Mouse (Mus musculus): ENCODE data around the gene Pkhd1. TPM values are rescaled to one million over a fixed set of nuclear protein-coding genes. Genes with fewer than 3 reads are reported as not detected.
"Not testable (repeated sequence)": the region's sequence is repeated elsewhere in the genome, so short reads cannot be mapped to it uniquely, and the experiment has no call there.

Pkhd1 gene
- polyA plus RNA-seq, 1 experiment, result not detected

GRCm38 (mm10) chr1:20477561-20478265 lies 140.2 kb downstream of the Pkhd1 start:
- TF ChIP-seq CTCF (IDR thresholded peaks at IDR 0.05; ENCODE audit: control insufficient read depth, insufficient read depth, low read length), result no peak
- TF ChIP-seq POLR2A (IDR thresholded peaks at IDR 0.05; ENCODE audit: borderline replicate concordance, control insufficient read depth, low read depth, low read length), result no peak
- Histone ChIP-seq H3K27ac (ENCODE audit: control insufficient read depth, insufficient read depth, low read depth, low read length, poor library complexity) (no peak overlapping the region), H3K4me1 (ENCODE audit: control insufficient read depth, insufficient read depth, low read length) (no peaks in the 10 kb centered on the region), H3K4me3 (replicated peaks; ENCODE audit: control insufficient read depth, low read depth, low read length) (no peak overlapping the region)
- WGBS, result 14% methylated on average over 25 of the region's 25 CpGs

- H3K4me1 ChIP-seq (ENCODE audit: control insufficient read depth, insufficient read depth, low read length), result no peaks in the 10 kb centered on the region
- no peak overlapping the region for H3K4me3 ChIP-seq (replicated peaks; ENCODE audit: control insufficient read depth, low read depth, low read length)
- no peak overlapping the region for H3K27ac ChIP-seq (ENCODE audit: control insufficient read depth, insufficient read depth, low read depth, low read length, poor library complexity)
- TF ChIP-seq CTCF (IDR thresholded peaks at IDR 0.05; ENCODE audit: control insufficient read depth, insufficient read depth, low read length) (no peak), POLR2A (IDR thresholded peaks at IDR 0.05; ENCODE audit: borderline replicate concordance, control insufficient read depth, low read depth, low read length) (no peak)
- 77% methylated on average over 11 of the region's 11 CpGs for WGBS
Observed at GRCm38 (mm10) chr1:20470770-20471169, 147.1 kb downstream of the Pkhd1 start.

- Histone ChIP-seq H3K27ac (ENCODE audit: control insufficient read depth, insufficient read depth, low read depth, low read length, poor library complexity) (no peak overlapping the region), H3K4me3 (replicated peaks; ENCODE audit: control insufficient read depth, low read depth, low read length) (no peak overlapping the region), H3K4me1 (ENCODE audit: control insufficient read depth, insufficient read depth, low read length) (no peaks in the 10 kb centered on the region)
- TF ChIP-seq POLR2A (IDR thresholded peaks at IDR 0.05; ENCODE audit: borderline replicate concordance, control insufficient read depth, low read depth, low read length), result no peak
- TF ChIP-seq CTCF (IDR thresholded peaks at IDR 0.05; ENCODE audit: control insufficient read depth, insufficient read depth, low read length), result no peak
- 76% methylated on average over 6 of the region's 6 CpGs for WGBS
Observed at GRCm38 (mm10) chr1:20470317-20470716, 147.5 kb downstream of the Pkhd1 start.

GRCm38 (mm10) chr1:20466481-20466880 lies 151.4 kb downstream of the Pkhd1 start:
- TF ChIP-seq POLR2A (IDR thresholded peaks at IDR 0.05; ENCODE audit: borderline replicate concordance, control insufficient read depth, low read depth, low read length), result no peak
- no peak for TF ChIP-seq CTCF (IDR thresholded peaks at IDR 0.05; ENCODE audit: control insufficient read depth, insufficient read depth, low read length)
- 36% methylated on average over 4 of the region's 4 CpGs for WGBS
- H3K4me1 ChIP-seq (ENCODE audit: control insufficient read depth, insufficient read depth, low read length), result no peaks in the 10 kb centered on the region
- H3K27ac ChIP-seq (ENCODE audit: control insufficient read depth, insufficient read depth, low read depth, low read length, poor library complexity), result no peak overlapping the region
- no peak overlapping the region for H3K4me3 ChIP-seq (replicated peaks; ENCODE audit: control insufficient read depth, low read depth, low read length)

GRCm38 (mm10) chr1:20454621-20455020 lies 163.2 kb downstream of the Pkhd1 start:
- WGBS, result 43% methylated on average over 1 of the region's 1 CpGs
- no peaks in the 10 kb centered on the region for H3K4me1 ChIP-seq (ENCODE audit: control insufficient read depth, insufficient read depth, low read length)
- no peak overlapping the region for H3K4me3 ChIP-seq (replicated peaks; ENCODE audit: control insufficient read depth, low read depth, low read length)
- H3K27ac ChIP-seq (ENCODE audit: control insufficient read depth, insufficient read depth, low read depth, low read length, poor library complexity), result no peak overlapping the region
- TF ChIP-seq CTCF (IDR thresholded peaks at IDR 0.05; ENCODE audit: control insufficient read depth, insufficient read depth, low read length) (no peak), POLR2A (IDR thresholded peaks at IDR 0.05; ENCODE audit: borderline replicate concordance, control insufficient read depth, low read depth, low read length) (no peak)

- Histone ChIP-seq H3K4me3 (replicated peaks; ENCODE audit: control insufficient read depth, low read depth, low read length) (no peak overlapping the region), H3K4me1 (ENCODE audit: control insufficient read depth, insufficient read depth, low read length) (no peaks in the 10 kb centered on the region), H3K27ac (ENCODE audit: control insufficient read depth, insufficient read depth, low read depth, low read length, poor library complexity) (no peak overlapping the region)
- TF ChIP-seq CTCF (IDR thresholded peaks at IDR 0.05; ENCODE audit: control insufficient read depth, insufficient read depth, low read length) (no peak), POLR2A (IDR thresholded peaks at IDR 0.05; ENCODE audit: borderline replicate concordance, control insufficient read depth, low read depth, low read length) (no peak)
- 30% methylated on average over 10 of the region's 10 CpGs for WGBS
Observed at GRCm38 (mm10) chr1:20450074-20450473, 167.8 kb downstream of the Pkhd1 start.

- 81% methylated on average over 16 of the region's 16 CpGs for WGBS
- H3K4me1 ChIP-seq (ENCODE audit: control insufficient read depth, insufficient read depth, low read length); H3K4me3 ChIP-seq (replicated peaks; ENCODE audit: control insufficient read depth, low read depth, low read length); H3K27ac ChIP-seq (ENCODE audit: control insufficient read depth, insufficient read depth, low read depth, low read length, poor library complexity): not testable (repeated sequence)
Observed at GRCm38 (mm10) chr1:20432026-20432425, 185.8 kb downstream of the Pkhd1 start.

- H3K4me3 ChIP-seq (replicated peaks; ENCODE audit: control insufficient read depth, low read depth, low read length), result no peak overlapping the region
- TF ChIP-seq CTCF (IDR thresholded peaks at IDR 0.05; ENCODE audit: control insufficient read depth, insufficient read depth, low read length) (no peak), POLR2A (IDR thresholded peaks at IDR 0.05; ENCODE audit: borderline replicate concordance, control insufficient read depth, low read depth, low read length) (no peak)
- 79% methylated on average over 3 of the region's 3 CpGs for WGBS
- H3K4me1 ChIP-seq (ENCODE audit: control insufficient read depth, insufficient read depth, low read length), result no peaks in the 10 kb centered on the region
- H3K27ac ChIP-seq (ENCODE audit: control insufficient read depth, insufficient read depth, low read depth, low read length, poor library complexity), result no peak overlapping the region
Observed at GRCm38 (mm10) chr1:20429056-20429394, 188.8 kb downstream of the Pkhd1 start.
